Mouse (Mus musculus): ENCODE results near the gene Apoa4.

Gene Apoa4

GRCm38 (mm10) chr9:46240526-46241153, at the start of gene Apoa4:
TSS of gene Apoa4 (plus strand) at chr9:46240696.
- DNase-seq, result no peak

GRCm38 (mm10) chr9:46191234-46191633, 49.3 kb upstream of the Apoa4 start:
- no peak for DNase-seq

GRCm38 (mm10) chr9:46191644-46192043, 48.9 kb upstream of the Apoa4 start:
- DNase-seq, result peak; percentile 54 to 67

- DNase-seq, result no peak
These were observed 47.9 kb upstream of the Apoa4 start for GRCm38 (mm10) chr9:46192642-46193041.

GRCm38 (mm10) chr9:46194809-46195208, 45.7 kb upstream of the Apoa4 start:
- no peak for DNase-seq

GRCm38 (mm10) chr9:46196699-46197169, 43.8 kb upstream of the Apoa4 start:
- no peak for DNase-seq

GRCm38 (mm10) chr9:46198461-46198860, 42.0 kb upstream of the Apoa4 start:
- peak in 1 of 2 experiments; percentile 29 for DNase-seq

GRCm38 (mm10) chr9:46198936-46199335, 41.6 kb upstream of the Apoa4 start:
- DNase-seq, result no peak

- DNase-seq, result no peak
These were observed 40.9 kb upstream of the Apoa4 start for GRCm38 (mm10) chr9:46199609-46200008.

- peak; percentile 37 for DNase-seq
These were observed 33.5 kb upstream of the Apoa4 start for GRCm38 (mm10) chr9:46206834-46207500.

- no peak for DNase-seq
These were observed 33.0 kb upstream of the Apoa4 start for GRCm38 (mm10) chr9:46207501-46207869.

GRCm38 (mm10) chr9:46208401-46208974, 32.0 kb upstream of the Apoa4 start:
- peak; percentile 40 to 46 for DNase-seq

GRCm38 (mm10) chr9:46210473-46210872, 30.0 kb upstream of the Apoa4 start:
- DNase-seq, result no peak

GRCm38 (mm10) chr9:46214276-46214675, 26.2 kb upstream of the Apoa4 start:
- no peak for DNase-seq

- DNase-seq, result no peak
These were observed 25.6 kb upstream of the Apoa4 start for GRCm38 (mm10) chr9:46214946-46215337.

- peak; percentile 32 to 45 for DNase-seq
These were observed 24.9 kb upstream of the Apoa4 start for GRCm38 (mm10) chr9:46215338-46216322.

GRCm38 (mm10) chr9:46216744-46217470, 23.6 kb upstream of the Apoa4 start:
- DNase-seq, result no peak

- DNase-seq, result no peak
These were observed 22.3 kb upstream of the Apoa4 start for GRCm38 (mm10) chr9:46218176-46218575.

- DNase-seq, result no peak
These were observed 17.4 kb upstream of the Apoa4 start for GRCm38 (mm10) chr9:46223090-46223489.

- no peak for DNase-seq
These were observed 16.4 kb upstream of the Apoa4 start for GRCm38 (mm10) chr9:46224101-46224500.

- DNase-seq, result no peak
These were observed 15.4 kb upstream of the Apoa4 start for GRCm38 (mm10) chr9:46224945-46225660.
